Mouse (Mus musculus) T-helper 2 cell (primary cell): Measurements from ENCODE around the gene Hmgb3.

Experiments used
- in situ Hi-C: fragments of 300-600 bp; cut with MboI, MseI; formaldehyde crosslinking; loops from one replicate; pipeline ENCODE4 v1.15.1; 2025; ENCODE audit warnings: high pct_unique_total_duplicates

The Hmgb3 gene

GRCm38 (mm10) chrX:71589181-71589580 is 33.5 kb downstream of the Hmgb3 start:
- in situ Hi-C loops: no loop called here

GRCm38 (mm10) chrX:71601052-71601611 is 45.4 kb downstream of the Hmgb3 start:
- in situ Hi-C loops: loop anchor here (10.0 to 25.0 kb wide), 2 partner anchors 389 to 666 kb away; partner anchors contain the start of gene Mtm1
